Mouse (Mus musculus): ENCODE results near the gene Mfn2.

GRCm38 (mm10) chr4:147943005-147943404 lies 38.5 kb upstream of the Mfn2 start:
- TF ChIP-seq CTCF (IDR thresholded peaks at IDR 0.05; ENCODE audit: extremely low read depth, insufficient read depth, low read length) (no peak), POLR2A (IDR thresholded peaks at IDR 0.05; ENCODE audit: extremely low read depth, insufficient read depth, low read length) (no peak)

All from cortical plate, adult 2 months (tissue).